Mouse (Mus musculus) layer of hippocampus, adult 2 months (tissue): ENCODE measurements around the gene Gm4303. TPM values are rescaled to one million over a fixed set of nuclear protein-coding genes. Genes with fewer than 3 reads are reported as not detected.
"Not testable (repeated sequence)": the region's sequence is repeated elsewhere in the genome, so short reads cannot be mapped to it uniquely, and the experiment has no call there.

ENCODE experiments used
- DNase-seq, 2 experiments: peaks; one replicate each; pipeline ENCODE4 v3.0.0; 2022; ENCODE audit warnings: low spot score in 2 of 2
- H3K27ac ChIP-seq: fragments of 200-600 bp; 2 replicates; pipeline ENCODE4 v1.8.1; 2022
- H3K4me3 ChIP-seq: fragments of 200-600 bp; 2 replicates; pipeline ENCODE4 v1.8.1; 2022; ENCODE audit warnings: mild to moderate bottlenecking
- CTCF ChIP-seq: fragments of 200-600 bp; conservative IDR thresholded peaks from 2 replicates; pipeline ENCODE4 v1.8.1; 2022; ENCODE audit warnings: antibody characterized with exemption, mild to moderate bottlenecking, moderate library complexity
- long read RNA-seq, 2 experiments: library from polyadenylated mRNA; stranded (forward); transcript quantifications; one replicate each; pipeline ENCODE4 v2.0.0; 2021; ENCODE audit warnings: borderline mapping rate in 2 of 2
- total RNA-seq, 2 experiments: library from RNA; stranded (reverse); gene quantifications; 2 replicates each; pipeline ENCODE4 v1.2.3; 2021

Gm4303 gene
- not detected for total RNA-seq
- long read RNA-seq, experiment 1, result 0 reads
- long read RNA-seq, experiment 2, result 0 reads

DNA sequence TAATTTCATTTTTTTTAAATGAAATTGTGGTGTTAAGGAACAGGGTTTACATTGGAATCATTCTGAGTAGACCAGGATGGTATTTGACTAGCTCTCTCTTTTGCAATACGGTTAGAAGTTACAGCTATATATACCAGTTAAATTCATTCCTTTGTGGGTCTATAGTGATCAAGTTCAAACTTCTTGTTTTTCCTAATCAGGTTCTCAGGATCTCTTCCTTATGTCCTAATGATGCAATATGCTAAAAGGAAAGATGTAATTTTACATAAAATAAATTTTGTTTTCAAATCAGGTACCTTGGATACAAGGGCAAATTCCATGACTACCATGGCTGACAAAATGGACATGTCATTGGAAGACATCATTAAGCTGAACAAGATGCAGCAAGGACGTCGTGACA lies at the start of gene Gm4303:
Gene Gm4303 (plus strand): TSS at position 301 of the 400 bp plus-strand sequence.
- DNase-seq, H3K4me3 ChIP-seq, H3K27ac ChIP-seq: not testable (repeated sequence)

DNA sequence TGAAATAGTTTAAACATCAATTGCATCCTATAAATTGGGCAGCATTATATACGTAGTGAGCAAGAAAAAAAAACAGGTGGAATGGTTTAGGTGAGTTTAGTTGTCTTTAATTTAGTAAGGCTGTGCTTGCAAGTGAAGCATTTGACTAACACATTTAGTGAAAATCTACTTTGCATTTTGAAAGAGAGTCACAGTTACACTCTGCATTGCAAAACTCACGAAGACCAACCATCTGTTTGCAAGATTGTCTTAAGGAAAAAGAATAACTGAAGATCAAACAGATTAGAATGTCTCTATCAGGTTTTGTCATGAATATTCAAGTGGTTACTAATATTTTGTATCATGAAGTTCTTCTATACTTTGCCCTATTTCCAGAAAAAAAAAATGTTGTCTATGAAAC lies 49.7 kb upstream of the Gm4303 start:
- H3K27ac ChIP-seq, result no peak overlapping the region
- TF ChIP-seq CTCF, result no peak
- no peak for DNase-seq
- no peak overlapping the region for H3K4me3 ChIP-seq

DNA sequence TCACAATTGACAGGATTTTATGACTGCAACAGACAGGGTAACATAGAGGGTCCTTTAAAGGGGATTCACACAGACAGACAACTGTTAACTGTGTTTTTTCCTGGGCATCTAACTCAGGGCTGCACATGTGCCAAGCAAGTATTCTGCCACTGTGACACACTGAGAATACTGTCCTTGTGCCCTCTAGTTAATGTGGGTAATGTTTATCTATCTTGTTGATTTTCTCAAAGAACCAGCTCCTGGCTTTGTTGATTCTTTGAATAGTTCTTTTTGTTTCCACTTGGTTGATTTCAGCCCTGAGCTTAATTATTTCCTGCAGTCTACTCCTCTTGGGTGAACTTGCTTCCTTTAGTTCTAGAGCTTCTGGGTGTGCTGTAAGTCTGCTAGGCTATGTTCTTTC lies 45.7 kb upstream of the Gm4303 start:
- not testable (repeated sequence) for H3K27ac ChIP-seq, H3K4me3 ChIP-seq, DNase-seq

DNA sequence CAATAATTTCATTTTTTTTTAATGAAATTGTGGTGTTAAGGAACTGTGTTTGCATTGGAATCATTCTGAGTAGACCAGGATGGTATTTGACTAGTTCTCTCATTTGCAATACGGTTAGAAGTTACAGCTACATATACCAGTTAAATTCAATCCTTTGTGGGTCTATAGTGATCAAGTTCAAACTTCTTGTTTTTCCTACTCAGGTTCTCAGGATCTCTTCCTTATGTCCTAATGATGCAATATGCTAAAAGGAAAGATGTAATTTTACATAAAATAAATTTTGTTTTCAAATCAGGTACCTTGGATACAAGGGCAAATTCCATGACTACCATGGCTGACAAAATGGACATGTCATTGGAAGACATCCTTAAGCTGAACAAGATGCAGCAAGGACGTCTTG lies 10.4 kb upstream of the Gm4303 start, which contains the start of gene Gm4301:
Gene Gm4301 (plus strand): TSS at position 301 of the 400 bp plus-strand sequence.
- not testable (repeated sequence) for H3K4me3 ChIP-seq, DNase-seq, H3K27ac ChIP-seq

DNA sequence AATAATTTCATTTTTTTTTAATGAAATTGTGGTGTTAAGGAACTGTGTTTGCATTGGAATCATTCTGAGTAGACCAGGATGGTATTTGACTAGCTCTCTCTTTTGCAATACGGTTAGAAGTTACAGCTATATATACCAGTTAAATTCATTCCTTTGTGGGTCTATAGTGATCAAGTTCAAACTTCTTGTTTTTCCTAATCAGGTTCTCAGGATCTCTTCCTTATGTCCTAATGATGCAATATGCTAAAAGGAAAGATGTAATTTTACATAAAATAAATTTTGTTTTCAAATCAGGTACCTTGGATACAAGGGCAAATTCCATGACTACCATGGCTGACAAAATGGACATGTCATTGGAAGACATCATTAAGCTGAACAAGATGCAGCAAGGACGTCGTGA lies 5.2 kb upstream of the Gm4303 start, which contains the start of gene Gm4302:
Gene Gm4302 (plus strand): TSS at position 301 of the 400 bp plus-strand sequence.
- not testable (repeated sequence) for H3K4me3 ChIP-seq, DNase-seq, H3K27ac ChIP-seq

DNA sequence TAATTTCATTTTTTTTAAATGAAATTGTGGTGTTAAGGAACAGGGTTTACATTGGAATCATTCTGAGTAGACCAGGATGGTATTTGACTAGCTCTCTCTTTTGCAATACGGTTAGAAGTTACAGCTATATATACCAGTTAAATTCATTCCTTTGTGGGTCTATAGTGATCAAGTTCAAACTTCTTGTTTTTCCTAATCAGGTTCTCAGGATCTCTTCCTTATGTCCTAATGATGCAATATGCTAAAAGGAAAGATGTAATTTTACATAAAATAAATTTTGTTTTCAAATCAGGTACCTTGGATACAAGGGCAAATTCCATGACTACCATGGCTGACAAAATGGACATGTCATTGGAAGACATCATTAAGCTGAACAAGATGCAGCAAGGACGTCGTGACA lies 5.0 kb downstream of the Gm4303 start, which contains the start of gene Gm4305:
Gene Gm4305 (plus strand): TSS at position 301 of the 400 bp plus-strand sequence.
- H3K27ac ChIP-seq, H3K4me3 ChIP-seq, DNase-seq: not testable (repeated sequence)

DNA sequence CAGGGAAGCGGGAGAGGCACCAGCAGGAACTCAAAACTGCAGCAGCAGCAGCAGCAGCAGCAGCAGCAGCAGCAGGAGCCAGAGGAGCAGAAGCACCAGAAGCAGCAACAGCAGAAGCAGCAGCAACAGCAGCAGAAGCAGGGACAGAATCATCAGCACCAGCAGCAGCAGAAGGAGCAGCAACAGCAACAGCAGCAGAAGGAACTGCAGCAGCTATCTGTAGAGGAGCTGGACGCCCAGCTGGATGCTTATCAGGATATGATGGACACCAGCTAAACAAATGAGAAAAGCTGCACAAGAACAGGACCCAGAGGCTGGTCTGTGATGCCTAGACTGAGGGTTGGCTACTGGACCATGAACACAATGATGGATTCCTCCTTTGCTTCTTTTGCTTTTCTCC lies 11.1 kb downstream of the Gm4303 start:
- not testable (repeated sequence) for H3K4me3 ChIP-seq, H3K27ac ChIP-seq
- peak in 1 of 2 experiments; percentile 1 for DNase-seq

DNA sequence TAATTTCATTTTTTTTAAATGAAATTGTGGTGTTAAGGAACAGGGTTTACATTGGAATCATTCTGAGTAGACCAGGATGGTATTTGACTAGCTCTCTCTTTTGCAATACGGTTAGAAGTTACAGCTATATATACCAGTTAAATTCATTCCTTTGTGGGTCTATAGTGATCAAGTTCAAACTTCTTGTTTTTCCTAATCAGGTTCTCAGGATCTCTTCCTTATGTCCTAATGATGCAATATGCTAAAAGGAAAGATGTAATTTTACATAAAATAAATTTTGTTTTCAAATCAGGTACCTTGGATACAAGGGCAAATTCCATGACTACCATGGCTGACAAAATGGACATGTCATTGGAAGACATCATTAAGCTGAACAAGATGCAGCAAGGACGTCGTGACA lies 15.3 kb downstream of the Gm4303 start, which contains the start of gene Gm4307:
Gene Gm4307 (plus strand): TSS at position 301 of the 400 bp plus-strand sequence.
- DNase-seq, H3K4me3 ChIP-seq, H3K27ac ChIP-seq: not testable (repeated sequence)

DNA sequence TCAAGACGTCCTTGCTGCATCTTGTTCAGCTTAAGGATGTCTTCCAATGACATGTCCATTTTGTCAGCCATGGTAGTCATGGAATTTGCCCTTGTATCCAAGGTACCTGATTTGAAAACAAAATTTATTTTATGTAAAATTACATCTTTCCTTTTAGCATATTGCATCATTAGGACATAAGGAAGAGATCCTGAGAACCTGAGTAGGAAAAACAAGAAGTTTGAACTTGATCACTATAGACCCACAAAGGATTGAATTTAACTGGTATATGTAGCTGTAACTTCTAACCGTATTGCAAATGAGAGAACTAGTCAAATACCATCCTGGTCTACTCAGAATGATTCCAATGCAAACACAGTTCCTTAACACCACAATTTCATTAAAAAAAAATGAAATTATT lies 36.7 kb downstream of the Gm4303 start, which contains the start of gene Gm4312:
Gene Gm4312 (minus strand): TSS at position 101 of the 400 bp plus-strand sequence.
- not testable (repeated sequence) for DNase-seq, H3K4me3 ChIP-seq, H3K27ac ChIP-seq

Other genes starting within 250 kb of the Gm4303 start
- gene Gm4301, start 10.3 kb upstream of the Gm4303 start, total RNA-seq, result not detected
- gene Gm4302, start 5.1 kb upstream of the Gm4303 start, total RNA-seq, result not detected
- not detected for gene Gm4305, start 5.1 kb downstream of the Gm4303 start, total RNA-seq
- not detected for gene Gm4307, start 15.4 kb downstream of the Gm4303 start, total RNA-seq
- gene Gm4312, start 36.6 kb downstream of the Gm4303 start, total RNA-seq, result not detected
- 10 to 100 TPM in 1 of 2 experiments, 1 to 10 TPM in 1; 9.8 to 12.0 TPM for gene Tmtc3, start 141.4 kb downstream of the Gm4303 start, total RNA-seq
- 10 to 100 TPM; 13.4 to 14.9 TPM for gene Cep290, start 141.6 kb downstream of the Gm4303 start, total RNA-seq
- gene 4930430F08Rik, start 244.5 kb downstream of the Gm4303 start, total RNA-seq, result 10 to 100 TPM; 22.7 to 27.2 TPM
- not detected for gene 1700017N19Rik, start 244.5 kb downstream of the Gm4303 start, total RNA-seq